24 mouse cellular contexts compared by ENCODE assay signal in genomic region chr13:21998412-21998811, GRCm38 (mm10). TPM values are rescaled to one million over a fixed set of nuclear protein-coding genes. Genes with fewer than 3 reads are reported as not detected.
DNase-seq lines count a peak whose midpoint lies in the region; ATAC-seq and TF ChIP-seq lines count a peak whose summit lies in the region.
"Had no signal": no experiment of that assay in that cellular context is flagged by ENCODE, and none has a peak within 500 bp of the region (broad histone marks: within the 10 kb centered on the region; RNA-seq: fewer than 3 reads in every experiment).

No protein-coding gene starts in this region.

- TF ChIP-seq RAD21 in CH12.LX (IDR thresholded peaks at IDR 0.05; ENCODE audit: low read depth, low read length), result no peak
- no peak for TF ChIP-seq RAD21 in MEL (IDR thresholded peaks at IDR 0.05; ENCODE audit: low read depth, low read length)

- no peak overlapping the region for H3K4me3 ChIP-seq in intestine, embryonic 14.5 days (ENCODE audit: low read depth, low read length)
- no peak overlapping the region for H3K4me3 ChIP-seq in intestine, embryonic 16.5 days (ENCODE audit: low read length)
- H3K4me3 ChIP-seq in CH12.LX (replicated peaks in 1 of 3; ENCODE audit: low read depth in 2 of 3, low read length in 2 of 3, poor library complexity in 1 of 3) (no peak overlapping the region), MEL (ENCODE audit: control insufficient read depth in 1 of 2, insufficient read depth in 1 of 2, low read depth in 2 of 2, low read length in 2 of 2) (no peak overlapping the region)
- H3K4me3 ChIP-seq: embryonic facial prominence, embryonic 12.5 days; forebrain, embryonic 13.5 days; forebrain, embryonic 15.5 days had no signal

- H3K9ac ChIP-seq in intestine, embryonic 14.5 days (ENCODE audit: low read length), result no peak overlapping the region
- no peak overlapping the region for H3K9ac ChIP-seq in intestine, embryonic 16.5 days (ENCODE audit: low read depth, low read length)
- no peak overlapping the region for H3K9ac ChIP-seq in CH12.LX (ENCODE audit: insufficient read depth, low read depth)
- no peak overlapping the region for H3K9ac ChIP-seq in MEL (ENCODE audit: control insufficient read depth, low read depth, low read length, poor library complexity, severe bottlenecking)
- H3K9ac ChIP-seq: embryonic facial prominence, embryonic 12.5 days; forebrain, embryonic 13.5 days; forebrain, embryonic 15.5 days; forebrain, postnatal 0 days had no signal

- peaks cover 99% of the 10 kb centered on the region for H3K27me3 ChIP-seq in intestine, embryonic 14.5 days (replicated peaks; ENCODE audit: control insufficient read depth, insufficient read depth, low read length)
- peaks cover 62% of the 10 kb centered on the region for H3K27me3 ChIP-seq in intestine, embryonic 16.5 days (replicated peaks; ENCODE audit: control insufficient read depth, insufficient read depth, low read length)
- H3K27me3 ChIP-seq in CH12.LX (replicated peaks) (peaks cover 41% of the 10 kb centered on the region), MEL (ENCODE audit: control insufficient read depth in 1 of 2, insufficient read depth in 2 of 2, low read length in 2 of 2) (peaks cover 2 to 6% of the 10 kb centered on the region in 2 experiments; a peak in 3 of 4 replicates)

- H3K4me2 ChIP-seq in intestine, embryonic 14.5 days (ENCODE audit: low read length), result no peak overlapping the region
- no peak overlapping the region for H3K4me2 ChIP-seq in intestine, embryonic 16.5 days (ENCODE audit: low read depth, low read length)
- no peak overlapping the region for H3K4me2 ChIP-seq in CH12.LX (ENCODE audit: insufficient read depth, low read depth, poor library complexity, severe bottlenecking)
- H3K4me2 ChIP-seq: embryonic facial prominence, embryonic 12.5 days; forebrain, embryonic 15.5 days had no signal

- TF ChIP-seq EP300 in CH12.LX (IDR thresholded peaks at IDR 0.05; ENCODE audit: low read length) (no peak), MEL (IDR thresholded peaks at IDR 0.05; ENCODE audit: low read depth in 1 of 2, low read length in 2 of 2) (no peak)

- TF ChIP-seq CTCF in CH12.LX (conservative IDR thresholded peaks at IDR 0.05 in 1 of 2, IDR thresholded peaks at IDR 0.05 in 1 of 2; ENCODE audit: low read depth in 2 of 2, low read length in 2 of 2), result no peak
- no peak for TF ChIP-seq CTCF in MEL (IDR thresholded peaks at IDR 0.05 in 2 of 3, conservative IDR thresholded peaks at IDR 0.05 in 1 of 3; ENCODE audit: control insufficient read depth in 1 of 3, insufficient read depth in 1 of 3, low read depth in 2 of 3, low read length in 3 of 3, poor library complexity in 1 of 3, severe bottlenecking in 1 of 3)

- no peaks in the 10 kb centered on the region for H3K4me1 ChIP-seq in intestine, embryonic 14.5 days (replicated peaks; ENCODE audit: control insufficient read depth, insufficient read depth, low read length)
- H3K4me1 ChIP-seq in intestine, embryonic 16.5 days (ENCODE audit: control insufficient read depth, insufficient read depth, low read length), result no peaks in the 10 kb centered on the region
- H3K4me1 ChIP-seq in CH12.LX (ENCODE audit: control insufficient read depth in 1 of 2, insufficient read depth in 2 of 2) (peaks cover 6 to 31% of the 10 kb centered on the region in 2 experiments), MEL (ENCODE audit: control insufficient read depth in 1 of 2, insufficient read depth in 2 of 2, low read length in 2 of 2) (peaks cover 0 to 24% of the 10 kb centered on the region in 2 experiments; a peak in 2 of 4 replicates)

- 27% methylated on average over 3 of the region's 3 CpGs for WGBS in intestine, embryonic 14.5 days
- 34% methylated on average over 3 of the region's 3 CpGs for WGBS in intestine, embryonic 16.5 days

- no peaks in the 10 kb centered on the region for H3K9me3 ChIP-seq in intestine, embryonic 14.5 days (ENCODE audit: control insufficient read depth, low read length)
- H3K9me3 ChIP-seq in intestine, embryonic 16.5 days (ENCODE audit: control insufficient read depth, low read length), result no peaks in the 10 kb centered on the region
- no peaks in the 10 kb centered on the region for H3K9me3 ChIP-seq in CH12.LX (replicated peaks; ENCODE audit: low read length)
- no peaks in the 10 kb centered on the region for H3K9me3 ChIP-seq in MEL (replicated peaks; ENCODE audit: insufficient read depth, low read length)
- H3K9me3 ChIP-seq: embryonic facial prominence, embryonic 10.5 days; embryonic facial prominence, embryonic 12.5 days; forebrain, embryonic 13.5 days; forebrain, embryonic 15.5 days; G1E had no signal

- H3K79me2 ChIP-seq in CH12.LX (replicated peaks; ENCODE audit: control insufficient read depth, extremely low read depth, insufficient read depth, poor library complexity, severe bottlenecking) (no peaks in the 10 kb centered on the region), MEL (ENCODE audit: control insufficient read depth, insufficient read depth, low read length, poor library complexity) (no peaks in the 10 kb centered on the region)

- H3K27ac ChIP-seq in intestine, embryonic 14.5 days (ENCODE audit: low read depth), result no peak overlapping the region
- no peak overlapping the region for H3K27ac ChIP-seq in intestine, embryonic 16.5 days (ENCODE audit: low read length)
- H3K27ac ChIP-seq in CH12.LX (ENCODE audit: insufficient read depth, low read depth), result no peak overlapping the region
- no peak overlapping the region for H3K27ac ChIP-seq in MEL (ENCODE audit: control insufficient read depth, low read depth, low read length)
- H3K27ac ChIP-seq: embryonic facial prominence, embryonic 10.5 days; embryonic facial prominence, embryonic 12.5 days; forebrain, embryonic 13.5 days; forebrain, embryonic 15.5 days had no signal

- no peak for ATAC-seq in intestine, embryonic 14.5 days (replicated peaks; ENCODE audit: low FRiP score, low TSS enrichment, low read depth)
- no peak for ATAC-seq in intestine, embryonic 16.5 days
- ATAC-seq: activated CD4-positive, CD25-positive, alpha-beta regulatory T cell, adult 4 months; CD4-positive, CD25-positive, alpha-beta regulatory T cell, adult 4 months; forebrain, embryonic 13.5 days; forebrain, embryonic 15.5 days; forebrain, postnatal 0 days had no signal

- TF ChIP-seq POLR2A in CH12.LX (IDR thresholded peaks at IDR 0.05; ENCODE audit: low read depth, low read length) (no peak), MEL (IDR thresholded peaks at IDR 0.05; ENCODE audit: control insufficient read depth in 1 of 2, insufficient read depth in 1 of 2, low read depth in 1 of 2, low read length in 2 of 2, poor library complexity in 1 of 2) (no peak)

- dilution Hi-C loops in CH12.LX (cut with MboI; ENCODE audit: extremely low pct_ligation_motif_present, extremely low pct_unique_long_range_greater_than_20kb, low sequenced_read_pairs), result no loop called here

- H3K36me3 ChIP-seq in intestine, embryonic 14.5 days (ENCODE audit: control insufficient read depth, insufficient read depth, low read length), result no peaks in the 10 kb centered on the region
- H3K36me3 ChIP-seq in intestine, embryonic 16.5 days (ENCODE audit: control insufficient read depth, insufficient read depth, low read length), result no peaks in the 10 kb centered on the region
- no peaks in the 10 kb centered on the region for H3K36me3 ChIP-seq in CH12.LX (replicated peaks in 1 of 2; ENCODE audit: control insufficient read depth in 1 of 2, insufficient read depth in 1 of 2, low read length in 1 of 2)
- H3K36me3 ChIP-seq in MEL (ENCODE audit: control insufficient read depth in 1 of 2, insufficient read depth in 2 of 2, low read length in 2 of 2), result peaks cover 0 to 16% of the 10 kb centered on the region in 2 experiments; a peak in 2 of 4 replicates
- H3K36me3 ChIP-seq: embryonic facial prominence, embryonic 10.5 days; embryonic facial prominence, embryonic 12.5 days; forebrain, embryonic 15.5 days; G1E had no signal

- DNase-seq in intestine, embryonic 14.5 days (ENCODE audit: low spot score), result peak; percentile 43
- DNase-seq in CH12.LX (ENCODE audit: extremely low read depth), result no peak
- no peak for DNase-seq in MEL (ENCODE audit: low read depth, low spot score)
- DNase-seq in T-cell, adult 2 months (ENCODE audit: low spot score), result no peak
- DNase-seq: adrenal gland, adult 8-10 months; adrenal gland, postnatal 14 days; adrenal gland, postnatal 36 days; B cell, adult 2 months; cerebellum, adult 11-12 months; cerebellum, adult 2 months; cerebellum, adult 9-10 months; cerebellum, postnatal 10 days; cerebellum, postnatal 25 days; forebrain, postnatal 0 days had no signal

- in situ Hi-C loops in CH12.LX (cut with MboI; ENCODE audit: low pct_ligation_motif_present, low pct_unique_long_range_greater_than_20kb, low sequenced_read_pairs), result no loop called here

RNA-seq across cellular contexts. Expression of gene Prss16, which starts 11.1 kb away (rescaled TPM):
- polyA plus RNA-seq in intestine, embryonic 14.5 days (2014; fragmentation: Nextera tagmentation; extraction: Ambion mirVana), result 0.46 and 1.1 TPM in 2 replicates
- polyA plus RNA-seq in intestine, embryonic 16.5 days (2015; fragmentation: Nextera tagmentation; extraction: Ambion mirVana), result 1.4 and 2.0 TPM in 2 replicates
- 0.38 and 0.47 TPM in 2 replicates for total RNA-seq in CH12.LX (2012; rRNA removed)
- total RNA-seq in CH12.LX (2014; rRNA removed), result 0.69 and 1.4 TPM in 2 replicates
- 0.36 and 0.44 TPM in 2 replicates for polyA plus RNA-seq in CH12.LX (2012; ENCODE audit: insufficient read length, low read depth)
- total RNA-seq in MEL (2012; rRNA removed), result not detected in 2 replicates
- polyA plus RNA-seq in MEL (2012; ENCODE audit: insufficient read depth in 1 of 2, insufficient read length in 2 of 2, low read depth in 1 of 2, low replicate concordance in 2 of 2, missing spikeins in 1 of 2), result under 1 TPM in 1 of 2 experiments, not detected in 1; 0.47 TPM
- total RNA-seq: forebrain, postnatal 0 days had no signal
- polyA plus RNA-seq: forebrain, embryonic 13.5 days; forebrain, postnatal 0 days had no signal

RNA-seq across cellular contexts. Expression of gene Pom121l2, which starts 17.4 kb away (rescaled TPM):
- not detected in 2 replicates for polyA plus RNA-seq in intestine, embryonic 14.5 days (2014; fragmentation: Nextera tagmentation; extraction: Ambion mirVana)
- polyA plus RNA-seq in intestine, embryonic 16.5 days (2015; fragmentation: Nextera tagmentation; extraction: Ambion mirVana), result 0.10 TPM in 1 of 2 replicates, not detected in the other
- not detected in 2 replicates for total RNA-seq in CH12.LX (2012; rRNA removed)
- total RNA-seq in CH12.LX (2014; rRNA removed), result not detected in 2 replicates
- polyA plus RNA-seq in CH12.LX (2012; ENCODE audit: insufficient read length, low read depth), result not detected in 2 replicates
- total RNA-seq in MEL (2012; rRNA removed), result not detected in 2 replicates
- not detected for polyA plus RNA-seq in MEL (2012; ENCODE audit: insufficient read depth in 1 of 2, insufficient read length in 2 of 2, low read depth in 1 of 2, low replicate concordance in 2 of 2, missing spikeins in 1 of 2)
- total RNA-seq: adrenal gland, adult 18-20 months; adrenal gland, adult 8-10 months; adrenal gland, postnatal 14 days; adrenal gland, postnatal 36 days; forebrain, postnatal 0 days; G1E had no signal
- polyA plus RNA-seq: activated CD4-positive, CD25-positive, alpha-beta regulatory T cell, adult 4 months; CD4-positive, CD25-positive, alpha-beta regulatory T cell, adult 4 months; cerebellum, adult 2 months; cortical plate, adult 2 months; forebrain, embryonic 13.5 days; forebrain, embryonic 15.5 days; forebrain, postnatal 0 days; G1E had no signal

RNA-seq across cellular contexts. Expression of gene Hist1h2ah, which starts 37.0 kb away (rescaled TPM):
- polyA plus RNA-seq in intestine, embryonic 14.5 days (2014; fragmentation: Nextera tagmentation; extraction: Ambion mirVana), result 11.8 and 19.7 TPM in 2 replicates
- 4.6 and 5.1 TPM in 2 replicates for polyA plus RNA-seq in intestine, embryonic 16.5 days (2015; fragmentation: Nextera tagmentation; extraction: Ambion mirVana)
- total RNA-seq in CH12.LX (2012; rRNA removed), result 628 and 652 TPM in 2 replicates
- 4.9 and 8.1 TPM in 2 replicates for total RNA-seq in CH12.LX (2014; rRNA removed)
- 2.3 and 4.5 TPM in 2 replicates for polyA plus RNA-seq in CH12.LX (2012; ENCODE audit: insufficient read length, low read depth)
- 1,264 and 1,284 TPM in 2 replicates for total RNA-seq in MEL (2012; rRNA removed)
- 1 to 10 TPM in 1 of 2 experiments, not detected in 1; 3.7 TPM for polyA plus RNA-seq in MEL (2012; ENCODE audit: insufficient read depth in 1 of 2, insufficient read length in 2 of 2, low read depth in 1 of 2, low replicate concordance in 2 of 2, missing spikeins in 1 of 2)
- polyA plus RNA-seq: CD4-positive, CD25-positive, alpha-beta regulatory T cell, adult 4 months; cerebellum, adult 2 months had no signal

RNA-seq across cellular contexts. Expression of gene Hist1h2bk, which starts 37.3 kb away (rescaled TPM):
- 5.2 and 7.5 TPM in 2 replicates for polyA plus RNA-seq in intestine, embryonic 14.5 days (2014; fragmentation: Nextera tagmentation; extraction: Ambion mirVana)
- polyA plus RNA-seq in intestine, embryonic 16.5 days (2015; fragmentation: Nextera tagmentation; extraction: Ambion mirVana), result 1.8 and 2.9 TPM in 2 replicates
- total RNA-seq in CH12.LX (2012; rRNA removed) (2,586 and 2,636 TPM in 2 replicates), CH12.LX (2014; rRNA removed) (38.2 and 47.2 TPM in 2 replicates), MEL (2012; rRNA removed) (2,495 and 3,316 TPM in 2 replicates)
- polyA plus RNA-seq in CH12.LX (2012; ENCODE audit: insufficient read length, low read depth) (3.7 and 8.1 TPM in 2 replicates), MEL (2012; ENCODE audit: insufficient read depth in 1 of 2, insufficient read length in 2 of 2, low read depth in 1 of 2, low replicate concordance in 2 of 2, missing spikeins in 1 of 2) (1 to 10 TPM in 1 of 2 experiments, not detected in 1; 5.7 TPM)

RNA-seq across cellular contexts. Expression of gene Hist1h4i, which starts 42.8 kb away (rescaled TPM):
- polyA plus RNA-seq in intestine, embryonic 14.5 days (2014; fragmentation: Nextera tagmentation; extraction: Ambion mirVana), result 18.9 and 19.6 TPM in 2 replicates
- 18.8 and 22.0 TPM in 2 replicates for polyA plus RNA-seq in intestine, embryonic 16.5 days (2015; fragmentation: Nextera tagmentation; extraction: Ambion mirVana)
- total RNA-seq in CH12.LX (2012; rRNA removed) (768 and 812 TPM in 2 replicates), CH12.LX (2014; rRNA removed) (29.9 and 35.7 TPM in 2 replicates), MEL (2012; rRNA removed) (1,065 and 1,370 TPM in 2 replicates)
- polyA plus RNA-seq in CH12.LX (2012; ENCODE audit: insufficient read length, low read depth) (6.4 TPM in 2 replicates), MEL (2012; ENCODE audit: insufficient read depth in 1 of 2, insufficient read length in 2 of 2, low read depth in 1 of 2, low replicate concordance in 2 of 2, missing spikeins in 1 of 2) (10 to 100 TPM in 1 of 2 experiments, not detected in 1; 10.4 TPM)
